Mouse (Mus musculus) bone marrow, adult 2 months (tissue): ENCODE results near the gene Slc16a3.

Source experiments
- CTCF ChIP-seq: fragments of 200-500 bp; IDR thresholded peaks from 2 replicates; pipeline ENCODE4 v1.5.1; 2011; ENCODE audit warnings: low read length, control low read depth; ENCODE audit not compliant: control insufficient read depth, insufficient read depth
- POLR2A ChIP-seq: fragments of 200-500 bp; IDR thresholded peaks from 2 replicates; pipeline ENCODE4 v1.6.1; 2011; ENCODE audit warnings: low read depth, mild to moderate bottlenecking, control low read depth, low read length, borderline replicate concordance; ENCODE audit not compliant: control insufficient read depth

DNA sequence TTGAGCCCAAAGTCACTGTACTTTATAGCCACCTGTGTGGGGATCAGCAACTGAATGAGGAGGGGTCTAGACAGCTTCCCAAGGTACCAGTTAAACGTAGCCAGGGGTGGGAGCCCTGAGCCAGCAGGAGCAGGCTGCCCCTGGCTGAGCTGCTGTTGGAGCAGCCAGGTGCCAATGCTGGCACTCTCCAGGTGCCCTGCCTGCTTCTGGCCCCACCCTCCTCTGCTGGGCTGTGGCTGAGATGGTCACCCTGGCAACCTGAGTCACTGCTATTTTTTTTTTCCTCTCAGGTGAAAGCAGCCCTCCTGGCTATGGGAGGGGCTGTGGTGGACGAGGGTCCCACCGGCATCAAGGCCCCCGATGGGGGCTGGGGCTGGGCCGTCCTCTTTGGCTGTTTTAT, 6.7 kb downstream of the Slc16a3 start:
- TF ChIP-seq CTCF (no peak), POLR2A (no peak)
